Comparison of ENCODE assay signal across 24 mouse cellular contexts in genomic region chr7:66769902-66770301, GRCm38 (mm10). TPM values are rescaled to one million over a fixed set of nuclear protein-coding genes. Genes with fewer than 3 reads are reported as not detected.
DNase-seq lines count a peak whose midpoint lies in the region; ATAC-seq lines count a peak whose summit lies in the region.
"Had no signal": no experiment of that assay in that cellular context is flagged by ENCODE, and none has a peak within 500 bp of the region (broad histone marks: within the 10 kb centered on the region; RNA-seq: fewer than 3 reads in every experiment).

No protein-coding gene starts in this region.

- peaks cover 6 to 15% of the 10 kb centered on the region in 2 experiments for H3K4me1 ChIP-seq in heart, embryonic 14.5 days (ENCODE audit: control insufficient read depth in 2 of 2, insufficient read depth in 2 of 2, low read length in 2 of 2)
- peaks cover 19% of the 10 kb centered on the region for H3K4me1 ChIP-seq in megakaryocyte, embryonic 14.5 days
- H3K4me1 ChIP-seq: forebrain, embryonic 12.5 days; hindbrain, embryonic 13.5 days had no signal

- no peak for DNase-seq in heart, adult 8-10 months (ENCODE audit: low spot score)
- DNase-seq in left cerebral cortex, adult 18-20 months (ENCODE audit: low spot score in 2 of 2): no peak
- DNase-seq in liver: no peak
- DNase-seq: adrenal gland, adult 2 months; adrenal gland, postnatal 25 days; B cell, adult 2 months; cerebellum, adult 18-20 months; cerebellum, adult 9-11 months; cerebellum, postnatal 36 days; gastrocnemius, postnatal 14 days; heart, postnatal 36 days; kidney, adult 11 months; kidney, adult 9 months had no signal

- 49% methylated on average over 5 of the region's 5 CpGs for WGBS in heart, embryonic 14.5 days

- no peak overlapping the region for H3K4me2 ChIP-seq in heart, embryonic 14.5 days (ENCODE audit: low read length)
- H3K4me2 ChIP-seq: forebrain, embryonic 12.5 days; hindbrain, embryonic 13.5 days had no signal

- no peaks in the 10 kb centered on the region for H3K9me3 ChIP-seq in heart, embryonic 14.5 days (ENCODE audit: control insufficient read depth, low read length)
- H3K9me3 ChIP-seq in megakaryocyte, embryonic 14.5 days: no peaks in the 10 kb centered on the region
- H3K9me3 ChIP-seq: forebrain, embryonic 12.5 days; heart, embryonic 12.5 days; hindbrain, embryonic 13.5 days had no signal

- peak overlapping the region in 1 of 2 experiments; percentile 70; a peak in 3 of 4 replicates for H3K27ac ChIP-seq in heart, embryonic 14.5 days (replicated peaks in 1 of 2; ENCODE audit: control insufficient read depth in 1 of 2, insufficient read depth in 1 of 2, low read depth in 2 of 2, low read length in 2 of 2)
- H3K27ac ChIP-seq: forebrain, embryonic 12.5 days; hindbrain, embryonic 13.5 days; hindbrain, postnatal 0 days had no signal

- ATAC-seq in heart, embryonic 14.5 days (ENCODE audit: insufficient number of reproducible peaks, insufficient read depth, low FRiP score, low read depth): no peak
- no peak for ATAC-seq in megakaryocyte, adult 5-6 weeks (ENCODE audit: poor library complexity, severe bottlenecking)
- ATAC-seq in granulocyte monocyte progenitor cell, adult 5-6 weeks (replicated peaks; ENCODE audit: poor library complexity, severe bottlenecking): peak; percentile 40; the same call in 1 of the 2 replicates
- ATAC-seq: forebrain, embryonic 16.5 days; hindbrain, postnatal 0 days; Patski had no signal

- H3K36me3 ChIP-seq in heart, embryonic 14.5 days (ENCODE audit: control insufficient read depth, insufficient read depth, low read length): no peaks in the 10 kb centered on the region
- H3K36me3 ChIP-seq in megakaryocyte, embryonic 14.5 days (replicated peaks; ENCODE audit: low read length): no peaks in the 10 kb centered on the region
- H3K36me3 ChIP-seq: forebrain, embryonic 12.5 days; heart, embryonic 12.5 days; hindbrain, embryonic 13.5 days had no signal

- H3K9ac ChIP-seq in heart, embryonic 14.5 days (ENCODE audit: low read length): 0 out of 2 replicates have a peak overlapping the region, but pooled peaks have one; percentile 12
- H3K9ac ChIP-seq: forebrain, embryonic 12.5 days; heart, embryonic 12.5 days; hindbrain, embryonic 13.5 days had no signal

- no peaks in the 10 kb centered on the region for H3K27me3 ChIP-seq in heart, embryonic 14.5 days (ENCODE audit: control insufficient read depth, insufficient read depth, low read length)
- H3K27me3 ChIP-seq in megakaryocyte, embryonic 14.5 days (replicated peaks): no peaks in the 10 kb centered on the region
- H3K27me3 ChIP-seq: CH12.LX; forebrain, embryonic 12.5 days; heart, embryonic 12.5 days; hindbrain, embryonic 13.5 days; Patski had no signal

- no peak overlapping the region for H3K4me3 ChIP-seq in heart, embryonic 14.5 days (ENCODE audit: control insufficient read depth in 1 of 2, insufficient read depth in 1 of 2, low read depth in 1 of 2, low read length in 2 of 2)
- peak overlapping the region; percentile 74 for H3K4me3 ChIP-seq in megakaryocyte, embryonic 14.5 days (replicated peaks)
- H3K4me3 ChIP-seq: forebrain, embryonic 12.5 days; heart, embryonic 12.5 days; hindbrain, embryonic 13.5 days had no signal

RNA-seq across cellular contexts. Expression of gene Cers3, which starts 26.6 kb away (rescaled TPM):
- polyA plus RNA-seq in heart, embryonic 14.5 days (2014; fragmentation: Nextera tagmentation; extraction: Ambion mirVana): 0.12 and 0.36 TPM in 2 replicates
- total RNA-seq in heart, adult 8-10 months (2022): under 1 TPM in 2 of 4 experiments, not detected in 2; 0.09 to 0.22 TPM
- polyA plus RNA-seq in megakaryocyte, embryonic 14.5 days (2012; ENCODE audit: insufficient read depth, low replicate concordance): not detected in 2 replicates
- total RNA-seq in megakaryocyte, adult 5-6 weeks (2015): not detected in 2 replicates
- not detected in 2 replicates for total RNA-seq in megakaryocyte, adult 5-6 weeks (2017)
- not detected in 2 replicates for total RNA-seq in granulocyte monocyte progenitor cell, adult 5-6 weeks (2014; fragmentation: Nextera tagmentation)
- not detected in 2 replicates for total RNA-seq in granulocyte monocyte progenitor cell, adult 5-6 weeks (2017)
- total RNA-seq in left cerebral cortex, adult 18-20 months (2021): under 1 TPM; 0.35 to 0.42 TPM
- total RNA-seq: gastrocnemius, postnatal 14 days had no signal
